Mouse (Mus musculus) kidney, postnatal 14 days (tissue): ENCODE results near the gene Mboat2.

Source experiments
- DNase-seq: peaks from one replicate; pipeline ENCODE4 v3.0.0; 2022; ENCODE audit warnings: mixed read lengths

The Mboat2 gene

DNA sequence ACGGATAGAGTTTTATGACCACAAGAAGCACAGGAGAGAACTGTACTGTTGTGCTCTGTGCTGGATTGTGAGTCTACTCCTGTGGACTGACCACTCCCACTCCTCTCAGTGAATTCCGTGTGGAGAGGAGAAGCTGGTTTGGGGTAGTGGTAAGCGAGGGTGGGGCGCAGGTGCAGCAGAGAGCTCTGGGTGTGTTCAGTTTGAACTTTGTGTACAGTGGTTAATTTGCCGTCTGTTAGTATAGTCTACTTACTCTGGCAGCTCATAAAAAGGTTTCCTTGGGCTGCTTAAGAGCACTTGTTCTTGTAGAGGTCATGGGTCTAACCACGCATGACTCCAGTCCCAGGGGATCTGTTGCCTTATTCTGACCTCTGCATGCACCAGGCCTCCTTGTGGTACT, 36.0 kb downstream of the Mboat2 start:
- DNase-seq = no peak

DNA sequence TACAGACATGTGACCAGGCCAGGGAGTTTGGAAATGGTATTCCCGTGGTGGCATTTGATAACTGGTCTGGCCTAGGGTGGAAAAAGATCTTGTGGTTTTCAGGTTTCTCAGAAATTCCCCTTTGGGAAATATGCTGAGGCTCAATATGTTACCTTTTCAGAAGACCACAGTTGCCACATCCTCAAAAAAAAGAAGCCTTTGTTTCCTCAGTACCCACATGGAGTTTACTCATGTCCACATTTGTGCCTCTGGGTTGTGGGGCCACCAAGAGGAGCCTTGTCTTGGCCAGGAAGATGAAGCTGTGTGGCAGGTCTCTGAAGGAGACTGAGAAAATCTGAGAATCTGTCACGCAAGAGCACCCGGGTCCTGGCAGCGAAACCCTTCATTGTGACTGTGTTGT, 38.0 kb downstream of the Mboat2 start:
- DNase-seq = no peak

DNA sequence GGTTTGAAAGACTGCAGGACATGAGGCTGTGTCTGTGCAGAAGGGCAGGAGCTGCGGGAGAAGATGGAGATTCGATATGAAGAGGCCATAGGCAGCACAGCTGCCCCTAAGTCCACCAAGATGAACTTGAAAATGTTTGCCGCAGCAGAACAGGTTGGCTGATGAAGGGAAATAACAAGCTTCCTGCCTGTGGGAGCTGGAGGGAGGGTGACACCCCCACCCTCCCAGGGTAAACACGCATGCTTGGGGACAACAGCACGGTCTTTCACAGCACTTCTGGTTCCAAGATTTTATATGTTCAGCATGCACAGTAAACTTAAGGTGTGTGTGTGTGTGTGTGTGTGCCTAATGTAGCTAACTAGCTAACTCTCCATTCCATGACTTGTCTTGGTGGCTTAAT, 38.6 kb downstream of the Mboat2 start:
- no peak for DNase-seq

DNA sequence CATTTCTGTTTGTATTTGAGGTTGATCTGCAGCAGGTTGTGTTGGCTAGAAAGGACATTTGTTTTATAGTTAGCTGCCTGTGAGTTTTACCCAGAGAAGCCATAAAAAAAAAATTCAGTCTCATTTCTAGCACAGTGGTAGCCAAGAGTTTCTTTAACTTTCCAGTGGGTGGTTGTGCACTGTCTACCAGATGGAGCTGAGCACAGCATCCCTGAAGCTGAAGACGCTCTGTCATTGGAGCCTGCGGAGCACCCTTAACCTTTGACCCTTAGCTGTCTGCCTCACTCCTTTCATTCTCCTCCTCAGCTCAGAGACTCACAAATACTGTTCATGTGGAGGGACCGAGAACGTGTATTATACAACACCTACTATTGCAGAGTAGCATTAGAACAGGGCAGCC, 40.2 kb downstream of the Mboat2 start:
- DNase-seq = no peak

DNA sequence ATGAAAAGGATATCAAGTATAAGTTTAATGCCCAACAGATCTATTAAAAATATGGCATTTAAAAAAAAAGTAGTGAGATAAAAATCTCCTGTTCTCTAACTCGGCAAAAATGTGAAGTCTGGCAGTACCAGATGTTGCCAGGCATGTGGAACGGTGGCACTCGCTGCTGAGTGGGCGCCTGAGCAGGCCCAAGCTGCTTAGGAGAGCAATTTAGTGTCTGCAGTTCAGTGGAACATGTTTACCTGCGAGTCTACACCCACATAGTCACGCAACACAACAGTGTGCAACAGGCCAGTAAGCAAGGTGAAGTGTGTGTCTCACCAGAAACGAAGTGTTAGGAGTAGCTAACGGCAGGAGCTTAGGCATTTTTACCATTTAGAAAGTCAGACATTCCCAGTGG, 41.6 kb downstream of the Mboat2 start:
- DNase-seq = peak; percentile 21

DNA sequence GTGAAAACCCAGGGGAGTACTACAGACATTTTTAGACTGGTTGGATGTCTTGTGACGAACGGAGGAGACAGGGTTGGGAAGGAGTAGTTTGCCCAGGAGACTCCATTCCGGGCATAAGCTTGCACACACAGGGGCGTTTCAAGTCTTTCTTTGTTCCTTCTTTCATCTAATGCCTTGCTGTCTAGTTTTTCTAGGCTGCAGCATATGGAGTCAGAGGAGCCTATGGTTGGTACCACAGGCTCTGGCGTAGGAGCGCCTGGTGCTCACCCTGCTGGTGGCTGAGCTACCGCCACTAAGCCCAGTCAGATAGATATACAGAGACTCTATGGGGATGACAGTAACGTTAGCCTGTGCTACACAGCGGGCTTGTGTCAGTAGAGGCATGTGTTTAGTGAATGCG, 42.0 kb downstream of the Mboat2 start:
- DNase-seq = no peak

DNA sequence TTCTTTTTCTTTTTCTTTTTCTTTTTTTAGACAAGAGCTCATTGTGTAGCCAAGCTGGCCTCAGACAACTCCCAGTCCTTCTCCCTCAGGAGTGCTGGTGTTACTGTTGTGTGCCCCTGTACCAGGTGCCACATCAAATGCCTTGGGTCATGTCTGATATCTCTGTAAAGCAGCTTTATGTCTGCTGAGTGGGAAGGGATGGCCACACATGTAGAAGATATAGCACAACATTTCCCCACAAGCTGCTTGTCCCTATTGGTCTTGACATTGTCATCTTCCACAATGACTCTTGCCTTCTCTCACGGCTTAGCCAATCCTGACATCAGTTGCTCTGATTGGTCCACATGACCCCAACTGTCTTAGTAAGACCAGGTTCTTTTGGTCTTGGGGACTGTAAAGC, 45.2 kb downstream of the Mboat2 start:
- DNase-seq = no peak

DNA sequence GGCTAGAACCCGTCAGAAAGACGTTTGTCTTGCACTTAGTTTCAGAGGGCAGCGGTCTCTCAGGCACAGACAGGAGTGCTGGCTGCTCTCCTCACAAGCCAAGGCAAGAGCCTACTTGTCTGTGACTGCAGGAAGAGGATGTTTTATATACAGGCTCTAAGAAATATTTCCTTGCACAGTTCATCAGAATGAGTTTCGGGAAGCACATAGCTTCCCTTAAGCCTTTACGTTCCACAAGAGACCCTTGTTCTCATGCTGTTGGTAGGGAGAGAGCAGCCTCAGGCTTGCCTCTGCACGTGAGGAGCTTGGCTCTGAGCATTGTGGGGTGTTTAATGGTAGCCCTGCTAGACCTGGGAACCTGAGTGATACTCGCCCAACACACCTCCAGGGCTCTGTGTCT, 46.6 kb downstream of the Mboat2 start:
- no peak for DNase-seq

DNA sequence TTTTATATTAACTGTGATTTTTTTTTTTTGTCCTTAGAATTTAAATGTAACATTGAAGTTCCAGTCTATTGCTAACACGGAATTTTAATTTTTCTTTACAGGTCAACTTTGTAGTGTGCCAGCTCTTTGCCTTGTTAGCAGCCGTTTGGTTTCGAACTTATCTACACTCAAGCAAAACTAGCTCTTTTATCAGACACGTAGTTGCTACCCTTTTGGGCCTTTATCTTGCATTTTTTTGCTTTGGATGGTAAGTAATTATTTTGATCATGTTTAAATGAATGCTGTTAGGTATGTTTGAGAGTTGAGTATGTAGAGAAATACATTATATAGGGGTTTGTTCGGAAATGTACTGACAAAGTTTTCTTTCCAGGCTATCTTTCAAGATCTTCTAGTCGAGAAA, 47.4 kb downstream of the Mboat2 start:
- no peak for DNase-seq

DNA sequence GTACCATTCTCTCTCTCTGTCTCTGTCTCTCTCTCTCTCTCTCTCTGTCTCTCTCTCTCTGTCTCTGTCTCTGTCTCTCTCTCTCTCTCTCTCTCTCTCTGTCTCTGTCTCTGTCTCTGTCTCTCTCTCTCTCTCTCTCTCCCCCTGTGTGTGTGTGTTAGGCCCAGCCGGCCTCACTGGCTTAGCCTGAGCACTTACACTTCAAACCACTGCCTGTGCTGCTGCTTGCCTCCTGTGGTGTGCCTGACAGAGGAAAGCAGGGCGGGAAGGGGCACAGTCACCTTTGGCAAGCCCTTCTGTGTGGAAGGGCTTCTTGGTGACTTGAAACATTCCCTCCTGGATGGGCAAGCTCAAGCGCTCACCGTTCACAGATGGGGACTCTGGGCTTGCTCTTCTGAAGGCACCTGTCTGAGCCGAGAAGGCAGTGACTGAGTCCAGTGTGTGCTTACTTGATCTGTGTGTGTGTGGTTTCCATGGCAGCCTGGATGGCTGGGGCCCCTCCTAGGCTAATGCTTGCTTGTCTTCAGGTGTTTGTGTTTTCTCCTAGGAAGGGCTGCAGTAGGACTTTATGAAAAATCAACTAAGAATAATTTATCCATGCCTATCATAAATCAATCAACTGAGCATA, 48.2 kb downstream of the Mboat2 start:
- no peak for DNase-seq

DNA sequence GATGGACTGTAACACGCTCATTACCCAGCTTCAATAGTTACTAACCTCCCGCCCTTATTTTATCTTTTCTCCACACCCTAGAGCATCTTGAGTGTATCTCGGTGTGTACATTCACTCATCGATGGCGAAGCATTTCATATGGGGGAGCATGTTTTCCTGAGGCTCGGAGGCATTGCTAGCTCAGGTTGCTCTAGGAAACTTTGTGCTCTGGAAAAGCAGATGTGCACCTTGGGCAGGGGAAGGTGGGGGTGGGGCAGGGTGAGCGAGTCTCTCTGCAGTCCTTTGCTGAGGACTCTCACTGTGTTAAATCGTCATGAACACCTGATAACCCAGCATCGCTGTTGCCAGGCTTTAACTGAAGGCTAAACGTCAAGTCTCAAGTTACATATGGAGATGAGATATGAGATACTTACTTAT, 48.9 kb downstream of the Mboat2 start:
- no peak for DNase-seq

DNA sequence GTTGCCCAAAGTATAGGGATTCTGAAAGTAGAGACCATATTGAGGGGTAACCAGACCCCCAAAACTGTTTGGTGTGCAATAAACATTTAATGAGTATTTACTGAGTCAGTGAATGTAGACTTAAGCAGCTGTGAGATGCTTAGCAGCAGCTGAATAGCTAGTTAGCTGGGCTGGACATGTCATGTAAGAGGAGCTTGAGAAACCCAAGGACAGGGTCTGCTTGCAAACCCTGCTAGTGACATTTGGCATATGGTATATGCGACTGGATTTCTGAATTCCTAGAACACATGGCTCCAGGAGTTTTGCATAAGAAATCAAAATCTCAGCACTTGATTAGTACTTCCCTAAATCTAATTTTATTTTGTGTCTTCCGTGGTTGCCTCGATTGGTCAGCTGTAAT, 52.6 kb downstream of the Mboat2 start:
- DNase-seq = no peak

DNA sequence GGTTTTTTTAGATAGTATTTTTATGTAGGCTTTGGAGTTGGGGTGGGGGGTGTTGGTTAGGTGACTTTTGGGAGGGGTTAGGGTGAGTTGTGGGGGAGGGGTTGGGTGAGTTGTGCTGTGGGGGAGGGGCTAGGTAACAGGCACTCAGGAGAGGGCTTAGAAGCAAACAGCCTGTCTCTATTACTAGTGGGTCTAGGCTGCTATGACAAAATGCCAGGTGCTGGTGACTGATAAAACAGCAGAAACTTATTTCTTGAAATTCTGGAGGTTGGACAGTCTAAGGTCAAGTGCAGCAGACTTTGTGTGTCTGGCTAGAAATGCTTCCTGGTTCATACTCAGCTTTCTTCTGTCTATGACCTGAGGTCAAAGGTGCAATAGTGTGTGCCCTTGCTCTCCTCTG, 56.1 kb downstream of the Mboat2 start:
- no peak for DNase-seq

DNA sequence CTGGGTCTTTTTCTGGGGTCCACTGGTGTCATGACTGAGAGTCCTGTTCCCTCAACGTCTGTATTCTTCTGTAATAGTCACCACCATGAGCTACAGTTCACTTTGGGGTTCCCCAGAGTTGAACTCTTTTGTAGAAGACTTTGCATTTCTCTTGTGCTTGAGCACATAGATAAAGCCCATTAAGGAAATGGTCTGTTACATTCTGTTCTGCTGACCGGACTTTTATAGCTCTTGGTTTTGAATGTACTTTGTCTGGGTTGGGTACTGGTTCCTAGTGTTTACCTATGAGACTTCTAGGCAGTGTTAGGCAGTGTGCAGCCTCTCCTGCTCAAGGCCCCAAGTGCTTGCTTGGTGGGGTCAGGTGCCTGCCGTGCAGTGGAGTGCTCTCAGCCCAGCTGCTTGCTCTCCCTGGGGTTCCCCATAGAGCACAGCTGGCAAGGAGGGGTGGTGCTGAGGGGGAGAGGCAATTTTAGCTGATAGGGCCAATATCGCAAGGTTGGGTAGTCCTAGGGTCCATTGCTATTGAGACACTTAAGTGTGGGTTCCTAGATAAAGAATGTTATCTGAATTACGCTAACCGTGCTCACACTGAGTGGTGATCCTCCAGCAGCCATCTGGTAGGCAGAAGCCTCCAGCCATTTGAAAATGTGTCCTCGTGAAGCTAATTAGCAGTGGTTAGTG, 58.8 kb downstream of the Mboat2 start:
- DNase-seq = peak; percentile 29

DNA sequence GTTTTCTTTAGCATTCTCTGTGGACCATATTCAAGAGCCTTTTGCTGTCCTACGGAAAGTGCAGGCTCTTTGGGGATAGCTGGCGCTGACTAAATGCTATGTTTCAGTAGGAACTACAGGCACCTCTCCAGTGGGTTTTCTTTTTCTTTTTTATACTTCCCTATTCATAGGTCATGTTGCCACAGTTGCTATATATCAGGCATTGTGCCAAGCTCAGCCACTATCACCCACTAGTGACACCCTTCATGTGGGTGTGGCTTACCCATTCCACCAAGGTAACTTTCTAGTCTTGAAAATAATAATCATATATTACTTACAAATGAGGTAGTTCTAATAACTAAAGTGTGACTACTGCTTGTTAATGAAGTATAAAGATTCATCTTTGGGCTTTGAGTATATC, 59.5 kb downstream of the Mboat2 start:
- no peak for DNase-seq

DNA sequence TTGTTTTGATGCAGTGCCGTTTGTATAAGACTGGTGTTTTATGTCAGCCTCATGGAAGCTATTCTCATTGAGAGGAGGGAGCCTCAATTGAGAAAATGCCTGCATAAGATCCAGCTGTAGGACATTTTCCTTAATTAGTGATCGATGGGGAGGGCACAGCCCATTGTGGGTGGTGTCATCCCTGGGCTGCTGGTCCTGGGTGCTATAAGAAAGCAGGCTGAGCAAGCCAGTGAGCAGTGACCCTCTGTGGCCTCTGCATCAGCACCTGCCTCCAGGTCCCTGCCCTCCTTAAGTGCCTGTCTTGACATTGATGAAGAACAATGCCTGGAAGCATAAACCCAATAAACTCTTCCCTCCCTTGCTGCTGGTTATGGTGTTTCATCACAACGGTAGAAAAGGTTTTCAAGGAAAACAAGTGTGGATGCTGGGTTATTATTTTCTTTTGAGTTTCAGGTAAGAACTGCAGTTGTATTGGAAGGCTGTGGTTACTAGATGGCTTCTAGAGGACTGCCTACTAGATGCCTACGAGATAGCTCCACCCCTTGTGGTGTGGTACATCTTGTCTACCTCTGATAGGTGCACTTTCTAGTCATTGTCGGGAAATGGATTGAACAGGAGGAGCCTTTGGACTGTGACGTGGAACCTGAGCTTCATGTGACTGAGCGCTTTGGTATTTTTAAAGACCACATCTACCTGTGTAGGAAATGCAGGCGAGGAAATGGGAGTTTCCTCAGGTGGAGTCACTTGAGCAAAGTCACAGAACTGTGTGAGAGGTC, 60.2 kb downstream of the Mboat2 start:
- DNase-seq = no peak

DNA sequence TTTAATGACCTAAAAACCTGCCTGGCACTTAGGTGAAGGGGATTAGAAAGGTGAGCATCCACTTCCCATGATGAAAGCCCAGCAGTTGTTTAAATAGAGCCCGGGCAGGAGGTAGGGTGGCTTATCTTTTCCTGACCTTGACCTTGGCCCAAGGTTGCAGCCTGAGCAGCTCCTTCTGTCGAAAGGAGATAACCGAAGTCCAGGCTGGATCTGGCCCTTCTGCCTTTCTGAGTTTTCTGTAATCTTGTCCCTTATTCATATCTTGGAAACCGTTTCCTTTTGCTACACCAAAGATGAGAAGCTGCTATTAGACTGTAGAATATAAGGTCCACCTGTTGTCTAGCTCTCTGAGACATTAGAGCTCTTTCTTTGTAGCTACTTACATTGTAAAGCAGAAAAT, 61.9 kb downstream of the Mboat2 start:
- DNase-seq = no peak

DNA sequence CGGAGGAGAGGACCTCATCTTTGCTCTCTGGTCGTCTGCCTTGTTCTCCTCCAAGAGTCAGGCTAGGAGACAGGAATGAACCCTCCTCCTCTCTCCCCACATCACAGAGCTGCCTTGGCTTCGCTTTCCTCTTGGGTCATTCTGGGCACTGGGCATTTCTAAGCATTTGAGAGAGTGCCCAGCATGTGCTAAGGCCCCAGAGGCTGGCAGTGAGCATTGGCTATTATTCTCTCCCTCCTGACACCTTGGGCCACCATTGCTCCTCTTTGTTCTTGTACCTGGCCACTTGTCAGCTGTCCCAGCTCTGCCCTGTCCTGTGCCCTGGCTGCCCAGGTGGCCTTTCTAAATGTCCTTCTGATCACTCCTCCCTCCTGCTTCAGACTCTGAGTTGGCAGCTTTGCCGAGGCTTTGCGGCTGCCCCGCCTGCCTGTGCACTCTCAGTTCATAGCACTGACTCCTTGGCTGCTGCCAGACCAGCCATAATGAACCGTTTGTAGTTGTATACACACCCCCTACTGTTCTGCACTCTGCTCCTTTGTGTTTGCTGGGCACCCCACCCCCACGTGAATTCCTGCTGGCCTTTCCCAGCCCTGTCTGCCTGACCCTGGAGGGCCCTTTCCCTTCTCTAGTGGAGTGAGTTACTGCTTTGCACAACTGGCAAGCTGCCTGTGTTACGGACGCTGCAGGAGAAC, 63.2 kb downstream of the Mboat2 start:
- peak; percentile 78 for DNase-seq

DNA sequence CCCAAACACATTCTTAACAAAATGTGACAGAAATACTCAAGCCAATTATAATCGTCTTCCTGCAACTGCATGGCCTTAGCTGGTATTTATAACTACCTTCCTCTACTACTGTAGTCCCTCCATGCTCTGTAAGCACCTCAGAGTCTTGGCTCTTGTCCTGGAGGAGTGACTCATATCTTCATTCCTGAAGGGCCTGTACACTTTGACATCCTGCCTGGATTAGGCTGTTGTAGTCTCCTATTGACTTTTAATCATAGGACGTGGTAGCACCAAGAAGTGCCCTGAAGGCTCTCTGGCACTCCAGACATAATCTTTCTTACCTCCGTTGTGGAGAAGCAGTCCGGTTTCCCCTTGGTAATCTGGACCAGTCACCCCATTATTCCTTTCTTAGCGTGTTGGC, 64.7 kb downstream of the Mboat2 start:
- DNase-seq = peak; percentile 37

DNA sequence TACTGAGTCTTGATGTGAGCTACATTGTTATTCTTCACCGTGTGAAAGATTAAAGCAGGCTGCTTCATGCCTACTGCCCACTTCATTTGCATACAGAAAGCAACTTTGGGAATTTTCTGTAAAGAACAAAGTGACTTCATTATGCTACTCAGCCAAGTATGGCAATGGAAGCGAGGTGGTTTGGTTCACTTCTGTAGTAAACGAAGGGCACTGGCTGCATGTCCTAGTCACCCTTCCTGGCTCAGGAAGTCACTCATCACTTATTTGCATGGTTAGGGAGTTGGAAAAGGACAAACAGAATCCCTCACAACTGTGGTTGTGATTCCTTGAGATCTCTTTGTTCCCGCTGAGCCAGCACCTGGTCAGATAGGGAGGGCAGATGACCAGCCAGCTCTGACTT, 66.7 kb downstream of the Mboat2 start:
- peak; percentile 30 for DNase-seq

DNA sequence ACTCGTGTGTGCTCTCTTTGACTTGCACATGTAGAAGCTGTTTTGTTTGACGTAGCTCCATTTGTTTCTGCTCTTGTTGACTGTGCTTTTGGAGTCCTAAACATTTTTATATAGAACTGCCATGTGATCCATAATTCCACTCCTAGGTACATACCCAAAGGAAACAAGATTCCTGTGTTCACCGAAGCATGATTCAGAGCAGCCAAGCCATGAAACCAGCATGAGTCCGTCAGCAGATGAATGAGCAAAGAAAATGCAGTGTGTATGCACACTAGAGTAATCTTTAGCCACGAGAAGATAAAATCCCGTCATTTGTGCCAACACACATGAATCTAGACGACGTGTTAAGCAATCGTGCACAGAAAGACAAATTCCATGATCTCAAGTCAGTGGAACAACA, 67.5 kb downstream of the Mboat2 start:
- peak; percentile 58 for DNase-seq

DNA sequence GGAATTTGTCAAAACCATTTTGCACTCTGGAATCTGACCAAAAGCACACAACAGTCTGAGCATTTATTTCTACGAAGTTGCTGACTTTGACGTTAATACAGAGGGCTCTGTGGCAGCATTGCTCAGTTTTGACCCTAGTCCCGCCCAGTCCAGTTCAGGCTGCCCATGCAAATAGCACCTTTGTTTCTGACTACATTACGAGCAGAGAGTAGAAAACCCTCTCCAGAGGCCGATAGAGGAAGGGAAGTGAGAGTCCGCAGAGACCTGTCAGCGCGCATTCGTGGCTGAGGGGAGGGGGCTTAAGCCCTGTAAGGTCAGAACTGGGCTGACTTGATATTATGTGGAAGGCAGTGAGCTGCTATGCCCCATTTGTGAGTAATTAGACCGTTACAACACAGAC, 69.0 kb downstream of the Mboat2 start:
- peak; percentile 72 for DNase-seq

DNA sequence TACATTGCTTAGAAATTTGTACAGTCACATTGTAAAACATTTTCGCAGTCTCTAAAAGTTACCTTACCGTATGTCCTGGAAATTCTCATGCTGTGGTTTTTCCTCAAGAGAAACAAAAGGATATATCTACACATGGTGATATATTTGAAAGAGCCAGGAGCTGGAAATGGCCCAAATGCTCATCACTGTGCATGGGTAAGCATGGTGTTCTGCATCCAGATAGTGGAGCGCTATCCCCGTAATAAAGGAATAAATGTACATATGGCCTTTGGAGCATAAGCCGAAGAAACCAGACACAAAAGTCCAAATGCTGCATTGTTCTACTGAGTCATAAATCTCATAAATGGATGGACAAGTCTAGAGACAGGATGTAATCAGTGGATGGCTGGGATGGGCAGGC, 72.1 kb downstream of the Mboat2 start:
- DNase-seq = no peak

DNA sequence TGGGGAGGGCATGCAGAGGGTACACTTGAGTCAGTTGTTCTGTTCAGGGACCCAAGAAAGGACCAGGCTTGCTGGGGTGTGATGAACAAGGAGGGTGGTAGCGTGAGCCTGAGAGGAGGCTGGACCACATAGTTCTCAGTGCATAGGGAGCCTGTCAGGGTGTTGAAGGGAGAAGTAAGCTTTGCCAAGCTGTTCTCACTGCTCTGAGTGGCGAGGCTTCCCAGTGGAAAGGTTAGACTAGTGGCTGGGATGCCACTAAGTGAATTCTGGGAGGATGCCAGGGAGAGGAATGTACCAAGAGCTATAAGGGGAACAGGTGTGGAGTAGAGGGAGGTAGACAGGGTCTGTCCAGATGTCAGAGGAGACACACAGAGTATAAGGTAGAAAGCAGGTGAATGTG, 77.2 kb downstream of the Mboat2 start:
- DNase-seq = no peak
